16 mouse cellular contexts compared by ENCODE assay signal in the genomic region with DNA sequence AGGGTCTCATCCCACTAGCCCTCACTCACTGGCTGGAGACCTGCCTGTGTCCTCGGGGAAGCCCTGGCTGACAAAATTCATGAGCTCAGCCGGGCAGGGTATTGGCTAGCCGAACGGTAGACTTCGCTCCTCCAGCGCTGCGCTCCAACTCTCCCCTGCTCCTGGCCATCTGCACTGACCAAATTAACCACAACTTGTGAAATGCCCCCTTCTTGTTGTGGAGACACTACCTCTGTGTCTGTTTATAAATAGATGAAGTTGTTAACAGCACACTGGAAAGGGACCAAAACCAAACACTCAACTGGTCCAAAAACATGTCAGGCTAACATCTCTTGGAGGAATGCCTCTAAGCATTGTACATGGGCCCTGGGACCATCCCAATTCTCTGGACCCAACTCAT. TPM values are rescaled to one million over a fixed set of nuclear protein-coding genes. Genes with fewer than 3 reads are reported as not detected.
A peak's percentile ranks its signal among the peaks of the same experiment; 100 is the strongest.
DNase-seq lines count a peak whose midpoint lies in the region; ATAC-seq and TF ChIP-seq lines count a peak whose summit lies in the region.
"Had no signal": no experiment of that assay in that cellular context is flagged by ENCODE, and none has a peak within 500 bp of the region (broad histone marks: within the 10 kb centered on the region; RNA-seq: fewer than 3 reads in every experiment).

No protein-coding gene starts in this region.

- ATAC-seq in hindbrain, embryonic 13.5 days (ENCODE audit: low FRiP score): no peak
- ATAC-seq in hindbrain, embryonic 11.5 days (ENCODE audit: low FRiP score): no peak
- ATAC-seq in midbrain, embryonic 12.5 days (ENCODE audit: low FRiP score, low read depth): no peak
- ATAC-seq: intestine, postnatal 0 days; Patski had no signal

- 51% methylated on average over 7 of the region's 7 CpGs for WGBS in hindbrain, embryonic 13.5 days
- 60% methylated on average over 7 of the region's 7 CpGs for WGBS in hindbrain, embryonic 11.5 days
- 70% methylated on average over 7 of the region's 7 CpGs for WGBS in midbrain, embryonic 12.5 days

- H3K9me3 ChIP-seq in hindbrain, embryonic 13.5 days: no peaks in the 10 kb centered on the region
- no peaks in the 10 kb centered on the region for H3K9me3 ChIP-seq in hindbrain, embryonic 11.5 days (ENCODE audit: control insufficient read depth, low read length)
- no peaks in the 10 kb centered on the region for H3K9me3 ChIP-seq in midbrain, embryonic 12.5 days
- H3K9me3 ChIP-seq: limb, embryonic 12.5 days; liver, embryonic 15.5 days had no signal

- TF ChIP-seq CTCF in brain, embryonic 14.5 days (IDR thresholded peaks at IDR 0.05; ENCODE audit: borderline replicate concordance, extremely low read depth, insufficient read depth, insufficient read length): no peak

- 0 out of 2 replicates have a peak overlapping the region, but pooled peaks have one; percentile 36 for H3K27ac ChIP-seq in hindbrain, embryonic 13.5 days
- H3K27ac ChIP-seq in hindbrain, embryonic 11.5 days (ENCODE audit: low read depth, low read length): no peak overlapping the region
- H3K27ac ChIP-seq in midbrain, embryonic 12.5 days (replicated peaks): peak overlapping the region; percentile 42; the same call in 1 of the 2 replicates
- H3K27ac ChIP-seq: liver, embryonic 15.5 days had no signal

- no peak for DNase-seq in hindbrain, embryonic 11.5 days (ENCODE audit: low spot score)
- DNase-seq in NIH3T3 (ENCODE audit: low read depth): peak; percentile 83
- peak; percentile 88 for DNase-seq in brain, embryonic 14.5 days (ENCODE audit: low read depth)
- DNase-seq in kidney, adult 18-20 months: no peak
- DNase-seq in c-Kit-positive CD71-positive TER-119-positive erythroid progenitor cells, embryonic 14.5 days (ENCODE audit: low spot score): no peak
- DNase-seq: kidney, postnatal 36 days; layer of hippocampus, postnatal 36 days; right cerebral cortex, postnatal 25 days; thymus, adult 2 months had no signal

- TF ChIP-seq POLR2A in brain, embryonic 14.5 days (IDR thresholded peaks at IDR 0.05; ENCODE audit: borderline replicate concordance, extremely low read depth, insufficient read depth, insufficient read length, poor library complexity, severe bottlenecking): no peak

- H3K27me3 ChIP-seq in hindbrain, embryonic 13.5 days: no peaks in the 10 kb centered on the region
- H3K27me3 ChIP-seq in hindbrain, embryonic 11.5 days (ENCODE audit: control insufficient read depth, insufficient read depth, low read length): no peaks in the 10 kb centered on the region
- H3K27me3 ChIP-seq in midbrain, embryonic 12.5 days: no peaks in the 10 kb centered on the region
- H3K27me3 ChIP-seq: CH12.LX; limb, embryonic 12.5 days; liver, embryonic 15.5 days; Patski had no signal

- no peak overlapping the region for H3K4me2 ChIP-seq in hindbrain, embryonic 13.5 days
- no peak overlapping the region for H3K4me2 ChIP-seq in hindbrain, embryonic 11.5 days (replicated peaks; ENCODE audit: low read depth, low read length)
- H3K4me2 ChIP-seq in midbrain, embryonic 12.5 days (replicated peaks): no peak overlapping the region
- H3K4me2 ChIP-seq: liver, embryonic 15.5 days had no signal

- peaks cover 17% of the 10 kb centered on the region; the same call in 1 of the 2 replicates for H3K36me3 ChIP-seq in hindbrain, embryonic 13.5 days
- no peaks in the 10 kb centered on the region for H3K36me3 ChIP-seq in hindbrain, embryonic 11.5 days (ENCODE audit: control insufficient read depth, insufficient read depth, low read length)
- H3K36me3 ChIP-seq in midbrain, embryonic 12.5 days: peaks cover 17% of the 10 kb centered on the region
- H3K36me3 ChIP-seq: liver, embryonic 15.5 days had no signal

- no peak overlapping the region for H3K4me3 ChIP-seq in hindbrain, embryonic 13.5 days
- no peak overlapping the region for H3K4me3 ChIP-seq in hindbrain, embryonic 11.5 days (ENCODE audit: low read depth, low read length)
- no peak overlapping the region for H3K4me3 ChIP-seq in midbrain, embryonic 12.5 days
- H3K4me3 ChIP-seq: limb, embryonic 12.5 days; liver, embryonic 15.5 days had no signal

- H3K9ac ChIP-seq in hindbrain, embryonic 13.5 days: no peak overlapping the region
- H3K9ac ChIP-seq in hindbrain, embryonic 11.5 days (ENCODE audit: low read depth, low read length): no peak overlapping the region
- no peak overlapping the region for H3K9ac ChIP-seq in midbrain, embryonic 12.5 days (replicated peaks)
- H3K9ac ChIP-seq: limb, embryonic 12.5 days; liver, embryonic 15.5 days had no signal

- H3K4me1 ChIP-seq in hindbrain, embryonic 13.5 days (replicated peaks): peaks cover 69% of the 10 kb centered on the region
- peaks cover 10% of the 10 kb centered on the region for H3K4me1 ChIP-seq in hindbrain, embryonic 11.5 days (replicated peaks; ENCODE audit: control insufficient read depth, insufficient read depth, low read length)
- H3K4me1 ChIP-seq in midbrain, embryonic 12.5 days: peaks cover 71% of the 10 kb centered on the region
- H3K4me1 ChIP-seq: liver, embryonic 15.5 days had no signal

RNA-seq across cellular contexts. Expression of gene Map1b, which starts 42.2 kb away (rescaled TPM):
- polyA plus RNA-seq in hindbrain, embryonic 13.5 days (2015; fragmentation: Nextera tagmentation; extraction: Ambion mirVana): 2,103 and 2,232 TPM in 2 replicates
- polyA plus RNA-seq in hindbrain, embryonic 11.5 days (2014; fragmentation: Nextera tagmentation; extraction: Ambion mirVana): 1,051 and 1,521 TPM in 2 replicates
- 124 and 338 TPM in 2 replicates for polyA plus RNA-seq in brain, embryonic 14.5 days (2012; rRNA removed)
- polyA plus RNA-seq in midbrain, embryonic 12.5 days (2016; fragmentation: Nextera tagmentation; extraction: Ambion mirVana): 1,345 and 1,353 TPM in 2 replicates

Comparison
In these comparisons a context has a peak if more than half of its experiments do, and no peak if none do; other contexts are left out.
1. DNase-seq: peak in NIH3T3 (single experiment) and brain, embryonic 14.5 days (single experiment); none in hindbrain, embryonic 11.5 days (single experiment), kidney, adult 18-20 months (single experiment) and c-Kit-positive CD71-positive TER-119-positive erythroid progenitor cells, embryonic 14.5 days (single experiment).